Mouse (Mus musculus) kidney, adult 2 months (tissue): ENCODE data around the gene Crtac1.

Source experiments
- CTCF ChIP-seq: fragments of 200-500 bp; conservative IDR thresholded peaks from 2 replicates; pipeline ENCODE4 v1.5.1; 2011; ENCODE audit warnings: low read depth, mild to moderate bottlenecking, control low read depth, low read length, moderate library complexity, mixed read lengths; ENCODE audit not compliant: insufficient read depth, insufficient read length
- POLR2A ChIP-seq: fragments of 200-500 bp; IDR thresholded peaks from one replicate; pipeline ENCODE4 v1.6.1; 2011; ENCODE audit warnings: low read depth, low read length, control low read depth

GRCm38 (mm10) chr19:42477769-42478168 lies 46.2 kb upstream of the Crtac1 start:
- TF ChIP-seq CTCF, result no peak
- no peak for TF ChIP-seq POLR2A
